Mouse (Mus musculus): ENCODE results near the gene Uchl4. TPM values are rescaled to one million over a fixed set of nuclear protein-coding genes. Genes with fewer than 3 reads are reported as not detected.
"Not testable (repeated sequence)": the region's sequence is repeated elsewhere in the genome, so short reads cannot be mapped to it uniquely, and the experiment has no call there.

Uchl4 gene
- polyA plus RNA-seq (2012; rRNA removed): 0.20 and 0.79 TPM in 2 replicates

- no peak for DNase-seq (ENCODE audit: low read depth)
- no peak for TF ChIP-seq CTCF (IDR thresholded peaks at IDR 0.05; ENCODE audit: borderline replicate concordance, extremely low read depth, insufficient read depth, insufficient read length)
- TF ChIP-seq POLR2A (IDR thresholded peaks at IDR 0.05; ENCODE audit: borderline replicate concordance, extremely low read depth, insufficient read depth, insufficient read length, poor library complexity, severe bottlenecking): no peak
Observed at GRCm38 (mm10) chr9:64234768-64235435, at the start of gene Uchl4. Gene Uchl4 (plus strand): TSS chr9:64235201.

GRCm38 (mm10) chr9:64193879-64194278 lies 41.1 kb upstream of the Uchl4 start:
- no peak for DNase-seq (ENCODE audit: low read depth)
- no peak for TF ChIP-seq POLR2A (IDR thresholded peaks at IDR 0.05; ENCODE audit: borderline replicate concordance, extremely low read depth, insufficient read depth, insufficient read length, poor library complexity, severe bottlenecking)
- no peak for TF ChIP-seq CTCF (IDR thresholded peaks at IDR 0.05; ENCODE audit: borderline replicate concordance, extremely low read depth, insufficient read depth, insufficient read length)

GRCm38 (mm10) chr9:64195554-64195953 lies 39.4 kb upstream of the Uchl4 start:
- TF ChIP-seq CTCF (IDR thresholded peaks at IDR 0.05; ENCODE audit: borderline replicate concordance, extremely low read depth, insufficient read depth, insufficient read length) (no peak), POLR2A (IDR thresholded peaks at IDR 0.05; ENCODE audit: borderline replicate concordance, extremely low read depth, insufficient read depth, insufficient read length, poor library complexity, severe bottlenecking) (no peak)
- DNase-seq (ENCODE audit: low read depth): peak; percentile 7

DNA sequence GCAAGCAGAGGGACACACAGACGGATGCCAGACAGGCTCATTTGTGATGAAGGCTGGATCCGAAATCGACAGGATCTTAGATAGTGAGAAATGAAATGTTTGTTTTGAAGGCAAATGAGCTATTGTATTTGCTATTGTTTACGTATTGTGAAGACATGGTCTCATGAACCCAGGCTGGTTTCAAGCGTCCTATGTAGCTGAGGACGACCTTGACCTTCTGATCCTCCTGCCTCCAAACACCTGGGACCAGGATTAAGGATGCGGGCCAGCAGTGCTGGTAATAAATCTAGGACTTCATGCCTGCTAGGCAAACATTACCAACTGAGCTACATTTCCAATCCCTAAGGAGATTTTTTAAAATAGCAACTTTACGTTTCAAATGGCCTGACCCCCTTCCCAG lies 37.5 kb upstream of the Uchl4 start:
- DNase-seq (ENCODE audit: low read depth): no peak
- TF ChIP-seq POLR2A (IDR thresholded peaks at IDR 0.05; ENCODE audit: borderline replicate concordance, extremely low read depth, insufficient read depth, insufficient read length, poor library complexity, severe bottlenecking) (no peak), CTCF (IDR thresholded peaks at IDR 0.05; ENCODE audit: borderline replicate concordance, extremely low read depth, insufficient read depth, insufficient read length) (no peak)

DNA sequence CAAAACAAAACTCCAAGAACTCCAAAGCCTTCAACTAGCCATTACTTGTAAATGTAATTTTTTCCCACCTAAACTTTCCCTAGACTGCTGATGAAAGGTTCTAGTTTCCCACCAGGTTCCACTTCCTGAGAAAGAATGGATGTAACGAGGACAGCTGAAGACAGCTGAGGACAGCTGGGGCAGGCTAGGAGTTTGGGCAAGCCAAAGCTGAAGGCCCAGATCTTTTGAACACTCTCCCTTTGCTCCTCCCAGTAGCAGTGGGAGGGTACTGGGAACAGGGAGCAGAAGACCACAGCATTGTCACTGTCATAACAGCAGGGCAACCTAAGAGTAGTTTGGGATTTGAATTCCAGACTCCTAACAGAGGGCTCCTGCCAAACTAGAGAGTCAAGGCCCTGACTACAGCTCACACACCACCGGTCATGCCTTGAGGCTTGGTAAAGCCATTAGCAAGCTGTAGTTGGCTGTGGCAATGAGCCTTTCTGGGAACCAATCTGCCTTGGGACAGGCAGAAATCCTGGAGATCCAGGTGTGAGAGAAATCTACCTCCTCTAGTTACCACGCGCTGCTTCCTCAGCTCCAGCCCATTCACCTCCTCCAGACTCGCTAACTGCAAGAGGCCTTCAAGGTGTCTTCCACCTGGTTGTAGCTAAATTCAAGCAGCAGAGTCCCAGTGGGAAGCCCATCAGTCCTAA lies 36.8 kb upstream of the Uchl4 start:
- TF ChIP-seq POLR2A (IDR thresholded peaks at IDR 0.05; ENCODE audit: borderline replicate concordance, extremely low read depth, insufficient read depth, insufficient read length, poor library complexity, severe bottlenecking): no peak
- TF ChIP-seq CTCF (IDR thresholded peaks at IDR 0.05; ENCODE audit: borderline replicate concordance, extremely low read depth, insufficient read depth, insufficient read length): no peak
- DNase-seq (ENCODE audit: low read depth): no peak

DNA sequence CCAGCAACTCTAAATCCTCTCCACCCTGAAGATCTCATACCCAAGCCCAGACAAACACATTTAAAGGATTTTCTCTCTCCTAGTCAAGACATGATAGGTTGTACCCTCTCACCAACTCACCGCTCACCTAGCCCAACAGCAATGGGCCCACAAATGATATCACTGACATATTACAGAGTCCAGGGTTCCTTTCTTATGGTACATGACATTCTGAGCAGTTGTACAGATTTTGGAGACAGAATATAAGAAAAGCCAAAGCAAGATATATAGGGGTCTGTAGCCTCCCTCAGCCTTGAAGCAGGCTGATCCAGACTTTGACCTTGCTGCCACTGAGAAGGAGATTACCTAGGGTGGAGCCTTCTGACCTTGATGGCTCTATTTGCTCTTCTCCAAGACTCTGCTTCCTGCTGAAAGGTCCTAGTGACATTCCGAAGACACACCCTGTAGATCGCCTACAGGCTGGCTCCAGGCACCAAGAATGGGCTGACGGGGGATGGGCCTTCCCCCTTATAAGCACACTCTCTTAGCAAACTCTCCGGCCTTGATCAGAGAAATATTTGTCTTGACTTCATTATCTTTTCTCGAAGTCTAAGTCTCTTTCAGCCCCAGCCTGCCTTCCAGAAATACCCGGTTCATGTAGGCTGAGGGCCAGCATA lies 36.1 kb upstream of the Uchl4 start:
- not testable (repeated sequence) for DNase-seq (ENCODE audit: low read depth)

DNA sequence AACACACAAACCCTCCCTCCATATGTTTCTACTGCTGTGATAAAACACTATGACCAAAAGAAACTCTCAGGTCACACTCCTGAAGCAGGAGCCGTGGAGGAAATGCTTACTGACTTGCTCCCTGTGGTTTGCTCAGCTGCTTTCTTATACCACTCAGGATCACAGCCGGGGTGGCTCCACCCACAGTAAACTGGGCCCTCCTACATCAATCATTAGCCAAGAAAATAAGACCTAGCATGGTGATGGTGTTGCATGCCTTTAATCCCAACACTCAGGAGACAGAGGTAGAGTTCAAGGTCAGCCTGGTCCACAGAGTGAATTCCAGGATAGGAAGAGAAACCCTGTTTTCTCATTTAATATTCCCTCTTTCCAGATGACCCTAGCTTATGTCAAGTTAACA lies 35.1 kb upstream of the Uchl4 start:
- DNase-seq (ENCODE audit: low read depth): no peak
- TF ChIP-seq CTCF (IDR thresholded peaks at IDR 0.05; ENCODE audit: borderline replicate concordance, extremely low read depth, insufficient read depth, insufficient read length): no peak
- no peak for TF ChIP-seq POLR2A (IDR thresholded peaks at IDR 0.05; ENCODE audit: borderline replicate concordance, extremely low read depth, insufficient read depth, insufficient read length, poor library complexity, severe bottlenecking)

DNA sequence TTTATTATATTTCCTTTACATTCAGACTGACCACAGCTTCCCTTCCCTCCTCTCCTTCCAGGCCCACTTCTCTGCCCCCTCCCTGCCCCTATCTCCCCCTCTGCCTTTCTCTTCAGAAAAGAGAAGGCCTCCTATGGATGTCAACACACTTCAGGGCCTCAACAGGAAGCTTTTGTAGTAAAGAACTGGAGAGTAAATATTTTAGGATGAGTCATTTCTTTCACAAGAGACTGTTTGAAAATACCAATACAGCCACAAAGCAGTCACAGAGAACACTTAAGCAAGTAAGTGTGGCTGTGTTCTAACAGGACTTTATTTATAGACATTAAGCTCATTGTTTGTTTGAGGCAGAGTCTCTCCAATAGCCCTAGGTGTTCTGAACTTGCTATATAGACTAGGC lies 32.7 kb upstream of the Uchl4 start:
- TF ChIP-seq POLR2A (IDR thresholded peaks at IDR 0.05; ENCODE audit: borderline replicate concordance, extremely low read depth, insufficient read depth, insufficient read length, poor library complexity, severe bottlenecking): no peak
- TF ChIP-seq CTCF (IDR thresholded peaks at IDR 0.05; ENCODE audit: borderline replicate concordance, extremely low read depth, insufficient read depth, insufficient read length): no peak
- no peak for DNase-seq (ENCODE audit: low read depth)

DNA sequence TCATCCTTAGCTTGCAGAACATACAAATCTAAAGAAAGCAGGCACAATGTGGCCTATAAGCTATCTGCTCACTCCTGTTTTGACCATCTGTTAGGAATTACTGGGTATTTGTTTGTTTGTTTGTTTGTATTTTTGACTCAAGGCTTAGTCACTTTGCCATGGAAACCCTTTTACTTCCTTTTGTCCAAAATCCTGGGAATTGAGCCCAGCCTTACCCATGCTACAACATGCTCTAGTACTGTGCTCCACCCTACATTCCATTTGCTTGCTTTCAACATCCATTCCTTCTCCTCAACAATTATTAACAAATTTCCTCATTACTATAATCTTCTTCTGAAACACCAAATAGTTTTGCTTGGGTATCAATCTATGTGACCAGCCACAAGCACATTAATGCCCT lies 32.1 kb upstream of the Uchl4 start:
- TF ChIP-seq CTCF (IDR thresholded peaks at IDR 0.05; ENCODE audit: borderline replicate concordance, extremely low read depth, insufficient read depth, insufficient read length) (no peak), POLR2A (IDR thresholded peaks at IDR 0.05; ENCODE audit: borderline replicate concordance, extremely low read depth, insufficient read depth, insufficient read length, poor library complexity, severe bottlenecking) (no peak)
- DNase-seq (ENCODE audit: low read depth): no peak

DNA sequence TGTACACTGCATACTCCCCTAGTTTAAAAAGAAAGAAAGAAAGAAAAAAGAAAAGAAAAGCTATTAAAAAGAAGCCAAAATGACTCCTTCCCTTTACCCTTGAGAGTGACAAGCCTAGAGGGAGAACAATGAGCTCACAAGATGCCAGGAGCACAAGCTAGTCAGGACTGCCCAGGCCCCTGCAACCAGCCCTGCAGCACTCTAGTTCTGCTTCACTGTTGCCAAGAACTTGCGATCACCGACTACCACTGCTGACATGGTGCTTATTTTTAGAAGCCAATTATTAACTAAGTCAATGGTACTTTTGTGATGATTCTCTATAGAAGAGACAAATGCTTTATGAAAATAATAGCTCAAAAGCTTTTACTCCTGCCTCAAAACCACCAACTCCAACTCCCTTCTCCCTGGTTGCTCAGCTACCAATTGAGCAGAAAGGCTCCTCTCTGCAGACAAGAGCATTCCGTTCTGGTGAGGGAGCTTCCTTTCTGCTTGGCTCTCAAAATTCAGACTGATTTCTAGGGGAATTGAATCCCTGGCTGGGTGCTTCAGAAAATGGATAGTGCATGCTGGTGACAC lies 27.4 kb upstream of the Uchl4 start:
- DNase-seq (ENCODE audit: low read depth): no peak
- no peak for TF ChIP-seq POLR2A (IDR thresholded peaks at IDR 0.05; ENCODE audit: borderline replicate concordance, extremely low read depth, insufficient read depth, insufficient read length, poor library complexity, severe bottlenecking)
- TF ChIP-seq CTCF (IDR thresholded peaks at IDR 0.05; ENCODE audit: borderline replicate concordance, extremely low read depth, insufficient read depth, insufficient read length): no peak

DNA sequence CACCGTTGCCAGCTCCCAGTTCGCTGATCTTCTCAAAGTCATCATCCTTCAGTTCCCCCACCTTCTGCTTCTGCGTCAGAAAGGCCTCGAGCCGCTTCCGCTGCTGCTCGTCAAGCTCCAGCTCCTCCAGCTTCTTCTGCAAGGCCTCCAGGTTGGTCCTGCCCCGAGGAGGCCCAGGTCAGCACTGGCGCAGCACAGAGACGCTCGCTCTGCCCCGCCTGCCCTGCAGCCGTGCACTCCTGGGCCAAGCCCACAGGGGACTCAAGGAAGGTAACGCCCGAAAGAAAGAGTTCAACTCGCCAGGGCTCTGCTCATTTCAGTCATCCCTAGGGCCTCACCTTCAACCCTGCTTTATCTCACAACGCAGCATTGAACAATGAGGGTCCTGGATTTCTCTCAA lies 20.5 kb upstream of the Uchl4 start:
- TF ChIP-seq CTCF (IDR thresholded peaks at IDR 0.05; ENCODE audit: borderline replicate concordance, extremely low read depth, insufficient read depth, insufficient read length): no peak
- TF ChIP-seq POLR2A (IDR thresholded peaks at IDR 0.05; ENCODE audit: borderline replicate concordance, extremely low read depth, insufficient read depth, insufficient read length, poor library complexity, severe bottlenecking): no peak
- no peak for DNase-seq (ENCODE audit: low read depth)
